Mouse (Mus musculus) liver, embryonic 14.5 days (tissue): ENCODE results near the gene Mthfd1l. TPM values are rescaled to one million over a fixed set of nuclear protein-coding genes. Genes with fewer than 3 reads are reported as not detected.

ENCODE experiments used
- ATAC-seq: fragments of 200-750 bp; cut with Nextera tagmentation; 2 replicates; pipeline ENCODE4 v1.8.0; 2017; ENCODE audit warnings: moderate number of reproducible peaks, mild to moderate bottlenecking, moderate library complexity; ENCODE audit not compliant: insufficient read depth
- DNase-seq, 3 experiments: peaks; one replicate each; pipeline ENCODE4 v3.0.0-alpha.2; 2012 to 2013; ENCODE audit warnings: low read depth in 3 of 3, low spot score in 3 of 3
- H3K27ac ChIP-seq: fragments of 300-500 bp; sonication (generic); 2 replicates; pipeline ENCODE4 v1.5.1; 2014; ENCODE audit warnings: moderate library complexity, mild to moderate bottlenecking, control low read depth, inconsistent platforms
- H3K27me3 ChIP-seq: fragments of 300-500 bp; sonication (generic); 2 replicates; pipeline ENCODE4 v1.6.1; 2014; ENCODE audit warnings: mild to moderate bottlenecking, low read length, moderate library complexity; ENCODE audit not compliant: control insufficient read depth, insufficient read depth
- H3K36me3 ChIP-seq: fragments of 300-500 bp; sonication (generic); replicated peaks from 2 replicates; pipeline ENCODE4 v1.6.1; 2014; ENCODE audit warnings: low read depth; ENCODE audit not compliant: control insufficient read depth, insufficient read depth
- H3K4me1 ChIP-seq, 2 experiments: fragments of 200-500 bp in 1 of 2; fragments of 300-500 bp in 1 of 2; sonication (generic) in 1 of 2; replicated peaks; 2 replicates each; pipeline ENCODE4 v1.6.1; 2012 to 2014; ENCODE audit warnings: antibody characterized with exemption in 1 of 2, inconsistent platforms in 1 of 2, low read length in 1 of 2; ENCODE audit not compliant: control insufficient read depth in 2 of 2, insufficient read depth in 2 of 2
- H3K4me2 ChIP-seq: fragments of 300-500 bp; sonication (generic); 2 replicates; pipeline ENCODE4 v1.6.1; 2014; ENCODE audit warnings: low read depth, mild to moderate bottlenecking, control low read depth, moderate library complexity
- H3K4me3 ChIP-seq, 2 experiments: fragments of 200-500 bp in 1 of 2; fragments of 300-500 bp in 1 of 2; sonication (generic) in 1 of 2; 2 replicates each; pipeline ENCODE4 v1.5.1; 2012 to 2014; ENCODE audit warnings: low read depth in 2 of 2, low read length in 2 of 2, mild to moderate bottlenecking in 2 of 2, control low read depth in 1 of 2, inconsistent platforms in 1 of 2, moderate library complexity in 1 of 2; ENCODE audit not compliant: insufficient read depth in 1 of 2
- H3K9ac ChIP-seq: fragments of 300-500 bp; sonication (generic); replicated peaks from 2 replicates; pipeline ENCODE4 v1.6.1; 2014; ENCODE audit warnings: mild to moderate bottlenecking, control low read depth, moderate library complexity
- H3K9me3 ChIP-seq: fragments of 300-500 bp; sonication (generic); 2 replicates; pipeline ENCODE4 v1.6.1; 2016; ENCODE audit warnings: low read length, mixed read lengths; ENCODE audit not compliant: control insufficient read depth
- CTCF ChIP-seq: IDR thresholded peaks from 2 replicates; pipeline ENCODE4 v1.5.1; 2016; ENCODE audit warnings: antibody characterized with exemption, low read depth, control low read depth
- EP300 ChIP-seq: IDR thresholded peaks from 2 replicates; pipeline ENCODE4 v1.6.1; 2016; ENCODE audit warnings: antibody characterized with exemption, low read depth
- WGBS: fragments of 180-500 bp; shearing (Covaris S2); extraction: QIAGEN DNeasy Blood & Tissue Kit; methylation state at CpG from one replicate; pipeline ENCODE4 v1.1.7; 2014; ENCODE audit not compliant: insufficient replicate concordance; 5-methylcytosine and 5-hydroxymethylcytosine counted together
- polyA plus RNA-seq, 2 experiments: library from polyadenylated mRNA; depleted of rRNA in 1 of 2; stranded (reverse) in 1 of 2; unstranded in 1 of 2; fragments of >200 nt; fragmentation: Nextera tagmentation in 1 of 2; extraction: Ambion mirVana in 1 of 2; gene quantifications; 2 replicates each; pipeline versions ENCODE4 v1.2.1 to v1.2.3; 2012 to 2014

Mthfd1l gene
- polyA plus RNA-seq, 2 experiments: 18.5 to 19.2 TPM

DNA sequence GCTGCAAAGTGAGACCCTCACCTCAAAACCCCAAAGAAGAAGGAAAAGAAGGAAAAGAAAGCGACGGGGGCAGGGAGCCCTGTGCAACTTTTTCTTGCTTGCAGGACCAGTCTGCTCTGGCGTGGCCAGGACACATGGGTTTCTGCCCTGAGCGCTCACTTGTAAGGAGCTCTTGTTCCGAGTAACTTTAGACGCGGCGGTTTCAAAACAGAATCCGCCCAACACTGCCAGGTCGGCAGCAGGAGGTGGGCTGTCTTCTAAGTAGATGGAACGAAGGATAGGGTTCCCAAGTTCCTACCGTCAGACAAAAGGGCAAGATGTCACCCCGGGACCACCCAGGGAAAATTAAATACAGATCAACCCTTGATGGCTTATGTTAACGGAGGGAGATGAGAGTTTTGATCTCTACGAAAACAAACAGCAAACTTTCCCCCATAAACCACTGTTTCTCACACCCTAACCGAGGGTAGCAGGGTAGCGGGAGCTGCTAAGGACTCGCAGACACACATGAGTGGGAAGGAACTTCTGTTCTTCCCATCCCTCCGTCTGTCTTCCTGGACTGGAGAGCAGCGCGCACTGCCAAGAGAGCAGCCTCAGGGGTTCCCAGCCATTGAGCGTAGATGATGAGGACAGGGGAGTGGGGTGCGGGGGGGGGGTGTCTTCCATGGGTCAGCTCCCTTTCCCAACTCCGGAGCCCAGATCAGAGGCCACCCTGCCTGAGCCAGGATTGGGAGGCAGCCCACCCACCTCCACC lies 237.6 kb downstream of the Mthfd1l start:
- Histone ChIP-seq H3K27ac (no peak overlapping the region), H3K4me2 (no peak overlapping the region), H3K27me3 (no peaks in the 10 kb centered on the region), H3K4me1 (no peaks in the 10 kb centered on the region), H3K9ac (no peak overlapping the region), H3K4me3 (no peak overlapping the region), H3K36me3 (no peaks in the 10 kb centered on the region), H3K9me3 (no peaks in the 10 kb centered on the region)
- DNase-seq: no peak
- ATAC-seq: no peak
- TF ChIP-seq EP300 (no peak), CTCF (no peak)
- WGBS: 38% methylated on average over 24 of the region's 24 CpGs

DNA sequence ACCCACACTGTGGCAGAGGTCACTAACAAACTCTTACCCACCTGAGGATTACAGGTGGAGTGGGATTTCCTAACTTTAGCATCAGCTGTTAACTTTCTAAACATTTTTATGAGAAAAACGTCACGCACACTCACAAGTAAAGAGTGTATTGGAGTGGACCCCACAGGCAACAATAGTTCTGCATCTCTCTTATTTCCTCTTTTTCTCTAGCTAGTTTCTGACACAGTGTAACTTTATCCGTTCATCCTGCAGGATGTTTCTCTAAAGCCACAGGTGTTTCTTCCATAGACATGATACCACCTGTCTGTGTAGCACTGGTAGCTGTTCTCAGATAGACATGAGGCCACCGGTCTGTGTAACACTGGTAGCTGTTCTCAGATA lies 238.1 kb downstream of the Mthfd1l start:
- Histone ChIP-seq H3K4me3 (no peak overlapping the region), H3K27ac (no peak overlapping the region), H3K9ac (no peak overlapping the region), H3K9me3 (no peaks in the 10 kb centered on the region), H3K4me2 (no peak overlapping the region), H3K27me3 (no peaks in the 10 kb centered on the region), H3K36me3 (no peaks in the 10 kb centered on the region), H3K4me1 (no peaks in the 10 kb centered on the region)
- ATAC-seq (no peak), DNase-seq (no peak)
- no peak for TF ChIP-seq EP300
- TF ChIP-seq CTCF: no peak
- 49% methylated on average over 4 of the region's 4 CpGs for WGBS

Other genes starting within 250 kb of the Mthfd1l start
- gene Plekhg1, start 232.8 kb upstream of the Mthfd1l start, polyA plus RNA-seq (2012; rRNA removed): 0.77 and 0.98 TPM in 2 replicates
- 0.68 and 0.75 TPM in 2 replicates for gene Plekhg1, start 232.8 kb upstream of the Mthfd1l start, polyA plus RNA-seq (2014; fragmentation: Nextera tagmentation; extraction: Ambion mirVana)